Mouse (Mus musculus) liver, postnatal 0 days (tissue): Measurements from ENCODE around the gene Cdhr1. TPM values are rescaled to one million over a fixed set of nuclear protein-coding genes. Genes with fewer than 3 reads are reported as not detected.
A peak's percentile ranks its signal among the peaks of the same experiment; 100 is the strongest.

Source experiments
- ATAC-seq: fragments of 200-750 bp; cut with Nextera tagmentation; 2 replicates; pipeline ENCODE4 v1.8.0; 2017; ENCODE audit warnings: mild to moderate bottlenecking, moderate library complexity
- DNase-seq: peaks from one replicate; pipeline ENCODE4 v3.0.0-alpha.2; 2016
- H3K27ac ChIP-seq: fragments of 300-500 bp; sonication (generic); 2 replicates; pipeline ENCODE4 v1.5.1; 2014; ENCODE audit warnings: antibody characterized with exemption, moderate library complexity, mild to moderate bottlenecking, low read depth
- H3K27me3 ChIP-seq: fragments of 300-500 bp; sonication (generic); 2 replicates; pipeline ENCODE4 v1.6.1; 2014; ENCODE audit warnings: low read length, control low read depth, mixed read lengths; ENCODE audit not compliant: insufficient read depth
- H3K36me3 ChIP-seq: fragments of 300-500 bp; sonication (generic); replicated peaks from 2 replicates; pipeline ENCODE4 v1.6.1; 2014; ENCODE audit warnings: mild to moderate bottlenecking, control low read depth, low read length, moderate library complexity, mixed read lengths; ENCODE audit not compliant: insufficient read depth
- H3K4me1 ChIP-seq: fragments of 300-500 bp; sonication (generic); 2 replicates; pipeline ENCODE4 v1.6.1; 2014; ENCODE audit warnings: antibody characterized with exemption, mild to moderate bottlenecking, control low read depth; ENCODE audit not compliant: insufficient read depth
- H3K4me2 ChIP-seq: fragments of 300-500 bp; sonication (generic); 2 replicates; pipeline ENCODE4 v1.6.1; 2014; ENCODE audit warnings: low read depth, mild to moderate bottlenecking, low read length, moderate library complexity, mixed read lengths
- H3K4me3 ChIP-seq: fragments of 300-500 bp; sonication (generic); 2 replicates; pipeline ENCODE4 v1.5.1; 2014; ENCODE audit warnings: low read depth, low read length
- H3K9ac ChIP-seq: fragments of 300-500 bp; sonication (generic); replicated peaks from 2 replicates; pipeline ENCODE4 v1.6.1; 2014; ENCODE audit warnings: mild to moderate bottlenecking, moderate library complexity
- H3K9me3 ChIP-seq: fragments of 300-500 bp; sonication (generic); 2 replicates; pipeline ENCODE4 v1.6.1; 2016; ENCODE audit warnings: mild to moderate bottlenecking, control low read depth, low read length, mixed read lengths
- CTCF ChIP-seq: sonication (generic); IDR thresholded peaks from 2 replicates; pipeline ENCODE4 v1.5.1; 2016; ENCODE audit warnings: antibody characterized with exemption, low read depth
- EP300 ChIP-seq: IDR thresholded peaks from 2 replicates; pipeline ENCODE4 v1.6.1; 2016; ENCODE audit warnings: antibody characterized with exemption, low read depth, mild to moderate bottlenecking
- WGBS: fragments of 180-500 bp; shearing (Covaris S2); extraction: QIAGEN DNeasy Blood & Tissue Kit; methylation state at CpG from one replicate; pipeline ENCODE4 v1.1.7; 2014; ENCODE audit not compliant: insufficient replicate concordance; 5-methylcytosine and 5-hydroxymethylcytosine counted together
- polyA plus RNA-seq: library from polyadenylated mRNA; unstranded; fragments of >200 nt; fragmentation: Nextera tagmentation; extraction: Ambion mirVana; gene quantifications from 2 replicates; pipeline ENCODE4 v1.2.1, GENCODE M21; 2015

The Cdhr1 gene
- polyA plus RNA-seq, 1 experiment from 2014 or later = not detected

DNA sequence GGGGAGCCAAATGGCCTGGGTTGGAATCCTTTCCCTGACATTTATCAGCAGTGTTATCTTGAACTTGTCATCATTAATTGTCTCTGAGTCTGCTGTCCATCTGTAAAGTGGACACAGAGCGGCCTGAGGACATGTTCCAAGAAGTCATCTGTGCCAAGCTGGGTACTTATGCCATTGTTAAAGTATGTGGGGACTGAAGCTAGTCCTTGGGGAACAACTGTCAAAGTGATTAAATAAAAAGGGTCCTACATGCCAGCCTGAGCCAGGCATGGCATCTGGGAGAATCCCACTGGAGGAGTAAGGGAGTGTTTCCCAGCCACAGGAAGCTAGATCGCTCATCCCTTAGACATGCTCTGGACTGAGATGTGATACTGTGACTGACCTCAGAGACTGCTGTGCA lies 12.3 kb upstream of the Cdhr1 start:
- TF ChIP-seq EP300 (no peak), CTCF (no peak)
- Histone ChIP-seq H3K36me3 (no peaks in the 10 kb centered on the region), H3K27me3 (no peaks in the 10 kb centered on the region), H3K4me3 (no peak overlapping the region), H3K4me1 (no peaks in the 10 kb centered on the region), H3K27ac (no peak overlapping the region), H3K9ac (no peak overlapping the region), H3K9me3 (no peaks in the 10 kb centered on the region), H3K4me2 (no peak overlapping the region)
- no peak for DNase-seq
- ATAC-seq = no peak
- WGBS = 74% methylated on average over 2 of the region's 2 CpGs

DNA sequence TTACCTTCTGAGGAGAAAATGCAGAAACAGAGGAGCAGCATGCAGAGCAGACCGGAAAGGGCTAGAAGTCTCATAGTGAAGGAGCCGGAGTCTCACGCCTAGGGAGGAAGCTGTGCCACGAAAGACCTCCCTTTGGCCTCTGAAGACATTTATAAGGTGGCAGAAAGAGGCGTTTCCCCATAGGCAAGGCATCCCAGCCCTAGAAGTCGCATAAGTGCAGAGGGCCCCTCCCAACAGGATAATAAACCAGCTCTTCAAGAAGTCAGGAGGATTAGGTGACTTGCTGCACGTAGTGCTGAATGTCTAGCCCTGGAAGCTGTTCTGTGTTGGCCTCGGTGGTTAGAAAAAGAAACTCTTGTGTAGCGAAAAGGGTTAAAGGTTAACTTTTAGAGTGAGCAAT lies 11.8 kb upstream of the Cdhr1 start:
- no peak overlapping the region for H3K4me2 ChIP-seq
- no peaks in the 10 kb centered on the region for H3K4me1 ChIP-seq
- H3K9me3 ChIP-seq = no peaks in the 10 kb centered on the region
- no peaks in the 10 kb centered on the region for H3K27me3 ChIP-seq
- H3K36me3 ChIP-seq = no peaks in the 10 kb centered on the region
- WGBS = 40% methylated on average over 9 of the region's 9 CpGs
- no peak overlapping the region for H3K9ac ChIP-seq
- DNase-seq = no peak
- ATAC-seq = no peak
- no peak overlapping the region for H3K27ac ChIP-seq
- no peak overlapping the region for H3K4me3 ChIP-seq
- TF ChIP-seq CTCF = no peak
- no peak for TF ChIP-seq EP300

DNA sequence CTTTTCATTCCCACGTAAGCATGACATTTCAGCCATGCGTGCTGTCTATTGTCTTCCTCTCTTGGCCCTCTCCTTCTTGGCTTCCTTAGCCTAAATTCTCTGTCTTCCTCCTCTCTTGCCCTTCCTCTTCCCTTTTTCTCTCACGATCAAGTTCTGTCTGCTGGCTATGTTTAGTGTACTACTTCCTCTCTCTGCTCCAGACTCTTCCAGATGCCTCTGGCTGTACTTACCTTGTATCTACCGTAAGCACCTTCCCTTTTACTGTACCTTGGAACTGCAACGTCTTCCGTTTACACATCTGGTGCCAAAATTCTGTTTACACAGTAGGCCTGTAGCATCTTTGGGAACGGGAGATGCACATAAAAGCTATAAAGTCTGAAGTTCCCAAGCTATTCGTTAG lies 11.3 kb upstream of the Cdhr1 start:
- H3K27ac ChIP-seq = no peak overlapping the region
- H3K36me3 ChIP-seq = no peaks in the 10 kb centered on the region
- H3K4me3 ChIP-seq = no peak overlapping the region
- WGBS = 49% methylated on average over 8 of the region's 8 CpGs
- H3K4me1 ChIP-seq = no peaks in the 10 kb centered on the region
- no peak for TF ChIP-seq EP300
- no peak for TF ChIP-seq CTCF
- DNase-seq (no peak), ATAC-seq (no peak)
- no peak overlapping the region for H3K4me2 ChIP-seq
- H3K27me3 ChIP-seq = no peaks in the 10 kb centered on the region
- H3K9ac ChIP-seq = no peak overlapping the region
- H3K9me3 ChIP-seq = no peaks in the 10 kb centered on the region

DNA sequence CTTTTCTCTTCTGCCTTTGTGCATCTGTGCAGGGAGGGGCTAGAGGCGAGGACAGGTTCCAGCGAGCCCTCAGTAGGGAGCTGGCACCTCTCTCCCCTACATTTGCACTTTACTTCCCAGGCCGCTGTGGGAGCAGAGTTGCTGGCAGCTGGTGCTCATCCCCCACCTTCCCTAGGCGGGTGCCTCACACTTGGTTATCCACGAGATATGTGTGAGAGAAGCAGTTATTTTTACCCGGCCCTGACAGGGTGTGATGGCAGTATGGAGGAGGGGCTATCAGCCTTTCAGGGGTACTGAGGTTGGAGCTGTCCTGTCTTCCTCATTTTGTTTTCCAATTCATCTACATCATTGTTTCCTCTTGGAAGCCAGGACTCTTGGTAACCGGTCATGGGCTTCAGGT lies 7.7 kb upstream of the Cdhr1 start:
- TF ChIP-seq CTCF (no peak), EP300 (no peak)
- no peaks in the 10 kb centered on the region for H3K27me3 ChIP-seq
- no peak overlapping the region for H3K27ac ChIP-seq
- H3K36me3 ChIP-seq = no peaks in the 10 kb centered on the region
- DNase-seq (no peak), ATAC-seq (no peak)
- no peak overlapping the region for H3K4me2 ChIP-seq
- H3K9me3 ChIP-seq = no peaks in the 10 kb centered on the region
- 31% methylated on average over 7 of the region's 7 CpGs for WGBS
- H3K4me1 ChIP-seq = no peaks in the 10 kb centered on the region
- H3K9ac ChIP-seq = no peak overlapping the region
- no peak overlapping the region for H3K4me3 ChIP-seq

DNA sequence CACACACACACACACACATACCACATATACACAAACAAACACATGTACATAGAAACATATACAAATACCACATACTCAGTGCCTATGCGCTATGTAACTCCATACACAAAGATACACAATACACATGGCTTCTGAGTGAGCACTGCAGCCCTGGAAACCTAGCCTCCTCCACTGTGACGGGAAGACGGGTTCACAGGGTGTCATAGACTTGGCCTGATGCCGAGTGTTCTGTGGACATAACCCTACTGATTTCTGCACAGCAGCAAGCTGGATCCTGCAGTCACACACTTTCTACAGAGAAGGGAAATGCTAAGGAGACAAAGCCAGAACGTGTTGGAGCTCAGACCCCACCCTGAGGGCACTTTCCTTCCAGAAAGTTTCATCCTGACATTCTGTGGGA lies 6.6 kb upstream of the Cdhr1 start:
- DNase-seq = peak; percentile 65

DNA sequence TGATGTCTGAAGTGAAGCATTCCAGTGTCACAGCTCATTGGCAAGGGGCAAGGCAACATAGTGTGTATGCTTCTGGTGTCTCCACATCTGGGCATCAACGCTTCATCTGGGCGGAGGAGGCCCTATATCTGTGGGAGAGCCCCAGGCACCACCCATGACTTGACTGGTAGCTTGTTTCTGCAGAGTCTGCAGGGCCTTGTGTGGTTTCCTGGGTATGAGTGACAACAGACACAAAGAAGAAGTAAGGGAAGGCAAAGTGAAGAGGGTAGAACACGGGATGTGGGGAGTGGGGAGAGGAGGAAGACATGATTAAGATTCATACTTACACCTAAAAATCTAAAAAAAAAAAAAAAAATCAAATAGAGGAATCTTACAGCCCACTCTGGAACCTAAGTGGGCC lies 4.3 kb upstream of the Cdhr1 start:
- Histone ChIP-seq H3K4me2 (no peak overlapping the region), H3K4me3 (no peak overlapping the region), H3K27ac (no peak overlapping the region), H3K9ac (no peak overlapping the region), H3K4me1 (no peaks in the 10 kb centered on the region), H3K9me3 (no peaks in the 10 kb centered on the region), H3K36me3 (no peaks in the 10 kb centered on the region), H3K27me3 (peaks cover 12% of the 10 kb centered on the region)
- no peak for TF ChIP-seq EP300
- no peak for TF ChIP-seq CTCF
- 36% methylated on average over 3 of the region's 3 CpGs for WGBS
- DNase-seq (no peak), ATAC-seq (no peak)

More for the DNA sequence above, 6.6 kb upstream of the Cdhr1 start:
- Histone ChIP-seq H3K27me3 (no peaks in the 10 kb centered on the region), H3K9ac (no peak overlapping the region), H3K9me3 (no peaks in the 10 kb centered on the region), H3K27ac (no peak overlapping the region), H3K4me1 (no peaks in the 10 kb centered on the region), H3K4me3 (no peak overlapping the region), H3K4me2 (no peak overlapping the region), H3K36me3 (no peaks in the 10 kb centered on the region)
- ATAC-seq = peak; percentile 41; the same call in 1 of the 2 replicates
- 44% methylated on average over 5 of the region's 5 CpGs for WGBS
- TF ChIP-seq CTCF (no peak), EP300 (no peak)

DNA sequence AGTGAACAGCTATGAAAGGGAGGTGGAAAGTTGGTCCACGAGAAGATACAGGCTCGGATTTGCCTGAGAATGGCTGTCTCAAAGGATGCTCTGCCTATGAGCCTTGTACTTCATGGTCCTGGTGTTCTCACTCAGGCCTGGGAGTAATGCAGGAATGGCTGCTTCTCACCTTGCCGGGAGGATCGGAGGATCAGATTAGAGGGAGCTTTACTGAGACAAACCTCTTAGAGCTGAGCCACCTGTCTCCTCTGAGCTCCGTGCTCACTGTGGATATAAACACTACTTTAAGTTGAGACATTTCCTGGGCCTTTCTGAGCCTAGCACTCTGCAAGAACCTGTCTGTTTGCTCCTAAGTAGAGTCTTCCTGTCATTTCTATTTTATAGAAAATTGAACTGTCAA lies 3.4 kb upstream of the Cdhr1 start:
- ATAC-seq (no peak), DNase-seq (no peak)
- Histone ChIP-seq H3K4me1 (no peaks in the 10 kb centered on the region), H3K36me3 (no peaks in the 10 kb centered on the region), H3K9ac (no peak overlapping the region), H3K27me3 (peaks cover 17% of the 10 kb centered on the region), H3K4me2 (no peak overlapping the region), H3K27ac (no peak overlapping the region), H3K9me3 (no peaks in the 10 kb centered on the region), H3K4me3 (no peak overlapping the region)
- WGBS = 55% methylated on average over 5 of the region's 5 CpGs
- TF ChIP-seq CTCF (no peak), EP300 (no peak)
